Mouse (Mus musculus): ENCODE results near the gene Olfr1385. TPM values are rescaled to one million over a fixed set of nuclear protein-coding genes. Genes with fewer than 3 reads are reported as not detected.

Olfr1385 gene
- polyA plus RNA-seq, 1 experiment from 2014 or later = not detected

Other genes with a start within 250 kb of the Olfr1385 start
- 44.2 and 44.9 TPM in 2 replicates for gene Mgat1, start 244.9 kb upstream of the Olfr1385 start, polyA plus RNA-seq (2015; fragmentation: Nextera tagmentation; extraction: Ambion mirVana)
- 0.16 TPM in 1 of 2 replicates, not detected in the other for gene Olfr1393, start 210.8 kb upstream of the Olfr1385 start, polyA plus RNA-seq (2015; fragmentation: Nextera tagmentation; extraction: Ambion mirVana)
- gene Olfr1392, start 203.8 kb upstream of the Olfr1385 start, polyA plus RNA-seq (2015; fragmentation: Nextera tagmentation; extraction: Ambion mirVana) = not detected in 2 replicates
- gene Olfr10, start 184.3 kb upstream of the Olfr1385 start, polyA plus RNA-seq (2015; fragmentation: Nextera tagmentation; extraction: Ambion mirVana) = not detected in 2 replicates
- not detected in 2 replicates for gene Olfr1391, start 166.3 kb upstream of the Olfr1385 start, polyA plus RNA-seq (2015; fragmentation: Nextera tagmentation; extraction: Ambion mirVana)
- not detected in 2 replicates for gene Olfr1390, start 153.9 kb upstream of the Olfr1385 start, polyA plus RNA-seq (2015; fragmentation: Nextera tagmentation; extraction: Ambion mirVana)
- gene Olfr1389, start 66.0 kb upstream of the Olfr1385 start, polyA plus RNA-seq (2015; fragmentation: Nextera tagmentation; extraction: Ambion mirVana) = not detected in 2 replicates
- not detected in 2 replicates for gene Olfr1388, start 52.4 kb upstream of the Olfr1385 start, polyA plus RNA-seq (2015; fragmentation: Nextera tagmentation; extraction: Ambion mirVana)
- not detected in 2 replicates for gene Olfr1387, start 33.7 kb upstream of the Olfr1385 start, polyA plus RNA-seq (2015; fragmentation: Nextera tagmentation; extraction: Ambion mirVana)
- not detected in 2 replicates for gene Olfr1386, start 24.0 kb upstream of the Olfr1385 start, polyA plus RNA-seq (2015; fragmentation: Nextera tagmentation; extraction: Ambion mirVana)
- not detected in 2 replicates for gene Olfr1384, start 17.7 kb downstream of the Olfr1385 start, polyA plus RNA-seq (2015; fragmentation: Nextera tagmentation; extraction: Ambion mirVana)
- not detected in 2 replicates for gene Olfr1383, start 30.6 kb downstream of the Olfr1385 start, polyA plus RNA-seq (2015; fragmentation: Nextera tagmentation; extraction: Ambion mirVana)
- not detected in 2 replicates for gene Olfr1382, start 39.2 kb downstream of the Olfr1385 start, polyA plus RNA-seq (2015; fragmentation: Nextera tagmentation; extraction: Ambion mirVana)
- not detected in 2 replicates for gene Olfr1381, start 54.4 kb downstream of the Olfr1385 start, polyA plus RNA-seq (2015; fragmentation: Nextera tagmentation; extraction: Ambion mirVana)
- not detected in 2 replicates for gene Olfr1380, start 67.8 kb downstream of the Olfr1385 start, polyA plus RNA-seq (2015; fragmentation: Nextera tagmentation; extraction: Ambion mirVana)
- 7.4 and 8.3 TPM in 2 replicates for gene Flt4, start 120.2 kb downstream of the Olfr1385 start, polyA plus RNA-seq (2015; fragmentation: Nextera tagmentation; extraction: Ambion mirVana)
- 0.44 TPM in 1 of 2 replicates, not detected in the other for gene Scgb3a1, start 174.5 kb downstream of the Olfr1385 start, polyA plus RNA-seq (2015; fragmentation: Nextera tagmentation; extraction: Ambion mirVana)
- gene Cnot6, start 223.7 kb downstream of the Olfr1385 start, polyA plus RNA-seq (2015; fragmentation: Nextera tagmentation; extraction: Ambion mirVana) = 36.8 and 38.2 TPM in 2 replicates

All from heart, embryonic 13.5 days (tissue).